Mouse (Mus musculus): ENCODE measurements around the gene Myoz1.
"Not testable (repeated sequence)": the region's sequence is repeated elsewhere in the genome, so short reads cannot be mapped to it uniquely, and the experiment has no call there.

The Myoz1 gene

GRCm38 (mm10) chr14:20637818-20638574 lies 18.3 kb downstream of the Myoz1 start:
- Histone ChIP-seq H3K27me3 (ENCODE audit: control insufficient read depth, insufficient read depth, low read length, poor library complexity, severe bottlenecking) (no peaks in the 10 kb centered on the region), H3K36me3 (ENCODE audit: control insufficient read depth, insufficient read depth, low read length, poor library complexity, severe bottlenecking) (no peaks in the 10 kb centered on the region; the same call in 1 of the 2 replicates)
- DNase-seq (ENCODE audit: low read depth, low spot score), result no peak

- not testable (repeated sequence) for H3K36me3 ChIP-seq (ENCODE audit: control insufficient read depth, insufficient read depth, low read length, poor library complexity, severe bottlenecking); H3K27me3 ChIP-seq (ENCODE audit: control insufficient read depth, insufficient read depth, low read length, poor library complexity, severe bottlenecking)
These were observed 19.4 kb downstream of the Myoz1 start for GRCm38 (mm10) chr14:20636968-20637367.

GRCm38 (mm10) chr14:20635546-20635945 lies 20.8 kb downstream of the Myoz1 start:
- DNase-seq (ENCODE audit: low read depth, low spot score), result no peak
- H3K36me3 ChIP-seq (ENCODE audit: control insufficient read depth, insufficient read depth, low read length, poor library complexity, severe bottlenecking), result no peaks in the 10 kb centered on the region
- H3K27me3 ChIP-seq (ENCODE audit: control insufficient read depth, insufficient read depth, low read length, poor library complexity, severe bottlenecking), result no peaks in the 10 kb centered on the region

More at GRCm38 (mm10) chr14:20636968-20637367, 19.4 kb downstream of the Myoz1 start:
- DNase-seq (ENCODE audit: low read depth, low spot score), result not testable (repeated sequence)

GRCm38 (mm10) chr14:20631253-20631652 lies 25.1 kb downstream of the Myoz1 start:
- no peak for DNase-seq (ENCODE audit: low read depth, low spot score)
- Histone ChIP-seq H3K36me3 (ENCODE audit: control insufficient read depth, insufficient read depth, low read length, poor library complexity, severe bottlenecking) (no peaks in the 10 kb centered on the region), H3K27me3 (ENCODE audit: control insufficient read depth, insufficient read depth, low read length, poor library complexity, severe bottlenecking) (no peaks in the 10 kb centered on the region)

- no peak for DNase-seq (ENCODE audit: low read depth, low spot score)
- Histone ChIP-seq H3K27me3 (ENCODE audit: control insufficient read depth, insufficient read depth, low read length, poor library complexity, severe bottlenecking) (no peaks in the 10 kb centered on the region), H3K36me3 (ENCODE audit: control insufficient read depth, insufficient read depth, low read length, poor library complexity, severe bottlenecking) (no peaks in the 10 kb centered on the region)
These were observed 29.4 kb downstream of the Myoz1 start for GRCm38 (mm10) chr14:20626971-20627370.

- no peak for DNase-seq (ENCODE audit: low read depth, low spot score)
- Histone ChIP-seq H3K36me3 (ENCODE audit: control insufficient read depth, insufficient read depth, low read length, poor library complexity, severe bottlenecking) (no peaks in the 10 kb centered on the region), H3K27me3 (ENCODE audit: control insufficient read depth, insufficient read depth, low read length, poor library complexity, severe bottlenecking) (no peaks in the 10 kb centered on the region)
These were observed 29.9 kb downstream of the Myoz1 start for GRCm38 (mm10) chr14:20626447-20626846.

GRCm38 (mm10) chr14:20622907-20623306 lies 33.4 kb downstream of the Myoz1 start:
- DNase-seq (ENCODE audit: low read depth, low spot score), result no peak
- Histone ChIP-seq H3K36me3 (ENCODE audit: control insufficient read depth, insufficient read depth, low read length, poor library complexity, severe bottlenecking) (no peaks in the 10 kb centered on the region), H3K27me3 (ENCODE audit: control insufficient read depth, insufficient read depth, low read length, poor library complexity, severe bottlenecking) (no peaks in the 10 kb centered on the region)

- H3K36me3 ChIP-seq (ENCODE audit: control insufficient read depth, insufficient read depth, low read length, poor library complexity, severe bottlenecking), result no peaks in the 10 kb centered on the region
- no peaks in the 10 kb centered on the region for H3K27me3 ChIP-seq (ENCODE audit: control insufficient read depth, insufficient read depth, low read length, poor library complexity, severe bottlenecking)
- DNase-seq (ENCODE audit: low read depth, low spot score), result no peak
These were observed 33.9 kb downstream of the Myoz1 start for GRCm38 (mm10) chr14:20622412-20622811.

- Histone ChIP-seq H3K27me3 (ENCODE audit: control insufficient read depth, insufficient read depth, low read length, poor library complexity, severe bottlenecking) (no peaks in the 10 kb centered on the region), H3K36me3 (ENCODE audit: control insufficient read depth, insufficient read depth, low read length, poor library complexity, severe bottlenecking) (no peaks in the 10 kb centered on the region)
- no peak for DNase-seq (ENCODE audit: low read depth, low spot score)
These were observed 34.4 kb downstream of the Myoz1 start for GRCm38 (mm10) chr14:20621903-20622302.

GRCm38 (mm10) chr14:20619131-20619530 lies 37.2 kb downstream of the Myoz1 start:
- DNase-seq (ENCODE audit: low read depth, low spot score), result no peak
- H3K36me3 ChIP-seq (ENCODE audit: control insufficient read depth, insufficient read depth, low read length, poor library complexity, severe bottlenecking), result no peaks in the 10 kb centered on the region

GRCm38 (mm10) chr14:20618211-20618610 lies 38.1 kb downstream of the Myoz1 start:
- no peak for DNase-seq (ENCODE audit: low read depth, low spot score)
- Histone ChIP-seq H3K36me3 (ENCODE audit: control insufficient read depth, insufficient read depth, low read length, poor library complexity, severe bottlenecking) (no peaks in the 10 kb centered on the region), H3K27me3 (ENCODE audit: control insufficient read depth, insufficient read depth, low read length, poor library complexity, severe bottlenecking) (no peaks in the 10 kb centered on the region)

More at GRCm38 (mm10) chr14:20619131-20619530, 37.2 kb downstream of the Myoz1 start:
- no peaks in the 10 kb centered on the region for H3K27me3 ChIP-seq (ENCODE audit: control insufficient read depth, insufficient read depth, low read length, poor library complexity, severe bottlenecking)

- no peak for DNase-seq (ENCODE audit: low read depth, low spot score)
- Histone ChIP-seq H3K27me3 (ENCODE audit: control insufficient read depth, insufficient read depth, low read length, poor library complexity, severe bottlenecking) (no peaks in the 10 kb centered on the region), H3K36me3 (ENCODE audit: control insufficient read depth, insufficient read depth, low read length, poor library complexity, severe bottlenecking) (no peaks in the 10 kb centered on the region)
These were observed 39.9 kb downstream of the Myoz1 start for GRCm38 (mm10) chr14:20616421-20616820.

GRCm38 (mm10) chr14:20615075-20615474 lies 41.3 kb downstream of the Myoz1 start:
- Histone ChIP-seq H3K36me3 (ENCODE audit: control insufficient read depth, insufficient read depth, low read length, poor library complexity, severe bottlenecking) (no peaks in the 10 kb centered on the region), H3K27me3 (ENCODE audit: control insufficient read depth, insufficient read depth, low read length, poor library complexity, severe bottlenecking) (no peaks in the 10 kb centered on the region)
- DNase-seq (ENCODE audit: low read depth, low spot score), result no peak

- Histone ChIP-seq H3K36me3 (ENCODE audit: control insufficient read depth, insufficient read depth, low read length, poor library complexity, severe bottlenecking) (no peaks in the 10 kb centered on the region), H3K27me3 (ENCODE audit: control insufficient read depth, insufficient read depth, low read length, poor library complexity, severe bottlenecking) (no peaks in the 10 kb centered on the region)
- no peak for DNase-seq (ENCODE audit: low read depth, low spot score)
These were observed 43.5 kb downstream of the Myoz1 start for GRCm38 (mm10) chr14:20612820-20613219.

- no peaks in the 10 kb centered on the region for H3K36me3 ChIP-seq (ENCODE audit: control insufficient read depth, insufficient read depth, low read length, poor library complexity, severe bottlenecking)
- DNase-seq (ENCODE audit: low read depth, low spot score), result no peak
- H3K27me3 ChIP-seq (ENCODE audit: control insufficient read depth, insufficient read depth, low read length, poor library complexity, severe bottlenecking), result no peaks in the 10 kb centered on the region
These were observed 46.2 kb downstream of the Myoz1 start for GRCm38 (mm10) chr14:20610146-20610545.

- H3K27me3 ChIP-seq (ENCODE audit: control insufficient read depth, insufficient read depth, low read length, poor library complexity, severe bottlenecking), result no peaks in the 10 kb centered on the region
- no peak for DNase-seq (ENCODE audit: low read depth, low spot score)
- H3K36me3 ChIP-seq (ENCODE audit: control insufficient read depth, insufficient read depth, low read length, poor library complexity, severe bottlenecking), result no peaks in the 10 kb centered on the region
These were observed 46.8 kb downstream of the Myoz1 start for GRCm38 (mm10) chr14:20609519-20609918.
